Mouse (Mus musculus): ENCODE results near the gene Rnf224. TPM values are rescaled to one million over a fixed set of nuclear protein-coding genes. Genes with fewer than 3 reads are reported as not detected.

Rnf224 gene
- not detected in 2 replicates for polyA plus RNA-seq (2012; rRNA removed; ENCODE audit: low replicate concordance)

GRCm38 (mm10) chr2:25236614-25237013 lies at the start of gene Rnf224:
TSS of gene Rnf224 (minus strand) at chr2:25236787.

GRCm38 (mm10) chr2:25271827-25272511 lies 35.4 kb upstream of the Rnf224 start, which contains the start of the genes Ssna1 and Anapc2:
TSS of gene Ssna1 (minus strand) at chr2:25272438.
TSS of gene Anapc2 (plus strand) at chr2:25272478.

GRCm38 (mm10) chr2:25262291-25262767 lies 25.7 kb upstream of the Rnf224 start, which contains the start of gene Tprn:
TSS of gene Tprn (plus strand) at chr2:25262618.

GRCm38 (mm10) chr2:25255284-25255779 lies 18.7 kb upstream of the Rnf224 start, which contains the start of gene Tmem203:
TSS of gene Tmem203 (plus strand) at chr2:25255439.

GRCm38 (mm10) chr2:25246183-25247072 lies 9.8 kb upstream of the Rnf224 start, which contains the start of gene AL732309.1:
TSS of gene AL732309.1 (minus strand) at chr2:25246863.

GRCm38 (mm10) chr2:25242101-25242506 lies 5.5 kb upstream of the Rnf224 start, which contains the start of the genes Rnf208 and Cysrt1:
TSS of gene Rnf208 (plus strand) at chr2:25242255.
TSS of gene Cysrt1 (minus strand) at chr2:25242452.

GRCm38 (mm10) chr2:25234050-25234449 lies 2.5 kb downstream of the Rnf224 start, which contains the start of gene Slc34a3:
TSS of gene Slc34a3 (minus strand) at chr2:25234364.

GRCm38 (mm10) chr2:25224492-25224765 lies 12.2 kb downstream of the Rnf224 start, which contains the start of gene Tubb4b:
TSS of gene Tubb4b (minus strand) at chr2:25224702.

GRCm38 (mm10) chr2:25218445-25218844 lies 18.1 kb downstream of the Rnf224 start, which contains the start of gene Fam166a:
TSS of gene Fam166a (plus strand) at chr2:25218745.

GRCm38 (mm10) chr2:25214444-25214843 lies 22.1 kb downstream of the Rnf224 start, which contains the start of gene Stpg3:
TSS of gene Stpg3 (minus strand) at chr2:25214637.

GRCm38 (mm10) chr2:25211121-25211670 lies 25.4 kb downstream of the Rnf224 start, which contains the start of gene Nelfb:
TSS of gene Nelfb (minus strand) at chr2:25211489.

GRCm38 (mm10) chr2:25196172-25196954 lies 40.2 kb downstream of the Rnf224 start, which contains the start of gene Tor4a:
TSS of gene Tor4a (minus strand) at chr2:25196886.

Other genes with a start within 250 kb of the Rnf224 start
- 52.7 and 54.1 TPM in 2 replicates for gene Nsmf, start 182.4 kb downstream of the Rnf224 start, polyA plus RNA-seq (2012; rRNA removed; ENCODE audit: low replicate concordance)
- 121 and 257 TPM in 2 replicates for gene Entpd8, start 156.5 kb downstream of the Rnf224 start, polyA plus RNA-seq (2012; rRNA removed; ENCODE audit: low replicate concordance)
- gene Noxa1, start 141.6 kb downstream of the Rnf224 start, polyA plus RNA-seq (2012; rRNA removed; ENCODE audit: low replicate concordance): 17.5 and 26.4 TPM in 2 replicates
- gene Nrarp, start 56.0 kb downstream of the Rnf224 start, polyA plus RNA-seq (2012; rRNA removed; ENCODE audit: low replicate concordance): 42.6 and 53.2 TPM in 2 replicates
- gene Tor4a, start 39.9 kb downstream of the Rnf224 start, polyA plus RNA-seq (2012; rRNA removed; ENCODE audit: low replicate concordance): 25.3 and 31.1 TPM in 2 replicates
- 29.9 and 42.4 TPM in 2 replicates for gene Nelfb, start 25.3 kb downstream of the Rnf224 start, polyA plus RNA-seq (2012; rRNA removed; ENCODE audit: low replicate concordance)
- gene Stpg3, start 22.1 kb downstream of the Rnf224 start, polyA plus RNA-seq (2012; rRNA removed; ENCODE audit: low replicate concordance): not detected in 2 replicates
- gene Fam166a, start 18.0 kb downstream of the Rnf224 start, polyA plus RNA-seq (2012; rRNA removed; ENCODE audit: low replicate concordance): not detected in 2 replicates
- gene Tubb4b, start 12.1 kb downstream of the Rnf224 start, polyA plus RNA-seq (2012; rRNA removed; ENCODE audit: low replicate concordance): 379 and 679 TPM in 2 replicates
- 4.3 TPM in 1 of 2 replicates, not detected in the other for gene Slc34a3, start 2.4 kb downstream of the Rnf224 start, polyA plus RNA-seq (2012; rRNA removed; ENCODE audit: low replicate concordance)
- gene Rnf208, start 5.5 kb upstream of the Rnf224 start, polyA plus RNA-seq (2012; rRNA removed; ENCODE audit: low replicate concordance): 14.3 and 73.6 TPM in 2 replicates
- gene Cysrt1, start 5.7 kb upstream of the Rnf224 start, polyA plus RNA-seq (2012; rRNA removed; ENCODE audit: low replicate concordance): 0.94 and 8.8 TPM in 2 replicates
- 18.8 and 30.9 TPM in 2 replicates for gene AL732309.1, start 10.1 kb upstream of the Rnf224 start, polyA plus RNA-seq (2012; rRNA removed; ENCODE audit: low replicate concordance)
- 39.8 and 90.7 TPM in 2 replicates for gene Tmem203, start 18.7 kb upstream of the Rnf224 start, polyA plus RNA-seq (2012; rRNA removed; ENCODE audit: low replicate concordance)
- gene Tprn, start 25.8 kb upstream of the Rnf224 start, polyA plus RNA-seq (2012; rRNA removed; ENCODE audit: low replicate concordance): 186 and 454 TPM in 2 replicates
- gene Ssna1, start 35.7 kb upstream of the Rnf224 start, polyA plus RNA-seq (2012; rRNA removed; ENCODE audit: low replicate concordance): 44.6 and 49.5 TPM in 2 replicates
- 57.3 and 58.9 TPM in 2 replicates for gene Anapc2, start 35.7 kb upstream of the Rnf224 start, polyA plus RNA-seq (2012; rRNA removed; ENCODE audit: low replicate concordance)
- gene Tmem210, start 51.4 kb upstream of the Rnf224 start, polyA plus RNA-seq (2012; rRNA removed; ENCODE audit: low replicate concordance): 1.4 TPM in 1 of 2 replicates, not detected in the other
- 81.7 and 85.6 TPM in 2 replicates for gene Lrrc26, start 53.1 kb upstream of the Rnf224 start, polyA plus RNA-seq (2012; rRNA removed; ENCODE audit: low replicate concordance)
- 0.78 and 1.7 TPM in 2 replicates for gene Grin1, start 82.4 kb upstream of the Rnf224 start, polyA plus RNA-seq (2012; rRNA removed; ENCODE audit: low replicate concordance)
- 13.8 and 17.1 TPM in 2 replicates for gene Man1b1, start 95.6 kb upstream of the Rnf224 start, polyA plus RNA-seq (2012; rRNA removed; ENCODE audit: low replicate concordance)
- 15.8 and 19.7 TPM in 2 replicates for gene Dpp7, start 119.6 kb upstream of the Rnf224 start, polyA plus RNA-seq (2012; rRNA removed; ENCODE audit: low replicate concordance)
- gene Uap1l1, start 128.9 kb upstream of the Rnf224 start, polyA plus RNA-seq (2012; rRNA removed; ENCODE audit: low replicate concordance): 66.1 and 563 TPM in 2 replicates
- gene Sapcd2, start 135.5 kb upstream of the Rnf224 start, polyA plus RNA-seq (2012; rRNA removed; ENCODE audit: low replicate concordance): 27.5 and 29.1 TPM in 2 replicates
- 50.6 and 75.3 TPM in 2 replicates for gene Entpd2, start 159.1 kb upstream of the Rnf224 start, polyA plus RNA-seq (2012; rRNA removed; ENCODE audit: low replicate concordance)
- 223 and 325 TPM in 2 replicates for gene Npdc1, start 162.6 kb upstream of the Rnf224 start, polyA plus RNA-seq (2012; rRNA removed; ENCODE audit: low replicate concordance)
- 1.3 and 2.1 TPM in 2 replicates for gene Fut7, start 186.5 kb upstream of the Rnf224 start, polyA plus RNA-seq (2012; rRNA removed; ENCODE audit: low replicate concordance)
- gene Abca2, start 191.9 kb upstream of the Rnf224 start, polyA plus RNA-seq (2012; rRNA removed; ENCODE audit: low replicate concordance): 16.8 and 36.7 TPM in 2 replicates
- 1.9 and 14.3 TPM in 2 replicates for gene Clic3, start 220.1 kb upstream of the Rnf224 start, polyA plus RNA-seq (2012; rRNA removed; ENCODE audit: low replicate concordance)
- 81.4 and 115 TPM in 2 replicates for gene Paxx, start 224.3 kb upstream of the Rnf224 start, polyA plus RNA-seq (2012; rRNA removed; ENCODE audit: low replicate concordance)
- gene Ptgds, start 233.3 kb upstream of the Rnf224 start, polyA plus RNA-seq (2012; rRNA removed; ENCODE audit: low replicate concordance): 0.74 TPM in 1 of 2 replicates, not detected in the other